ENCODE assay signal across 9 mouse cellular contexts in the genomic region with DNA sequence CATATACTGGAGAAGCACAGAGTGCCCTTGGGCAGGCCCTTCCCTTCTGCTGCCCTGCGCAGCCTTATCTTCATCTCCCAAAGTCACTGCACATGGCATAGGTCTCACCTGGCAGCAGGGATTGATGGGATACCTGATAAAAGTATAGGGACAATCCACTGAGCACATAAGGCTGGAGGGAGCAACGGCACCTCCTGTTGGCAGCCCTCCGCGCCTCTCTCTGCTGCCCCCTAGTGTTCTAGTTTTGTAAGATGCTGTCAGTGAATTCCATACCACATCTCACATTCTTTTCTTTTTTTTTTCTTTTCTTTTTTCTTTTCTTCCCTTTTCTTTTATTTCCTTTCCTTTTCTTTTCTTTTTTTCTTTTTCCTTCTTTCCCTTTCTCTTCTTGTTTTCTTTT.
A peak's percentile ranks its signal among the peaks of the same experiment; 100 is the strongest.
DNase-seq lines count a peak whose midpoint lies in the region; ATAC-seq and TF ChIP-seq lines count a peak whose summit lies in the region.
"Had no signal": no experiment of that assay in that cellular context is flagged by ENCODE, and none has a peak within 500 bp of the region (broad histone marks: within the 10 kb centered on the region; RNA-seq: fewer than 3 reads in every experiment).

No protein-coding gene starts in this region.

- H3K27ac ChIP-seq in limb, embryonic 14.5 days (replicated peaks; ENCODE audit: low read depth, low read length), result no peak overlapping the region
- H3K27ac ChIP-seq: neural tube, embryonic 13.5 days had no signal

- H3K9me3 ChIP-seq in limb, embryonic 14.5 days (ENCODE audit: control insufficient read depth, low read length), result no peaks in the 10 kb centered on the region
- H3K9me3 ChIP-seq: neural tube, embryonic 13.5 days had no signal

- WGBS in limb, embryonic 14.5 days, result 11% methylated on average over 4 of the region's 4 CpGs

- no peak overlapping the region for H3K4me2 ChIP-seq in limb, embryonic 14.5 days (replicated peaks; ENCODE audit: low read depth, low read length, severe bottlenecking)
- H3K4me2 ChIP-seq: neural tube, embryonic 13.5 days had no signal

- no peak for ATAC-seq in limb, embryonic 14.5 days (ENCODE audit: low FRiP score, low read depth)
- ATAC-seq in megakaryocyte, adult 5-6 weeks (ENCODE audit: poor library complexity, severe bottlenecking), result no peak; the same call in 1 of the 2 replicates

- no peak overlapping the region for H3K4me3 ChIP-seq in limb, embryonic 14.5 days (replicated peaks; ENCODE audit: low read length)
- H3K4me3 ChIP-seq: neural tube, embryonic 13.5 days had no signal

- no peaks in the 10 kb centered on the region for H3K36me3 ChIP-seq in limb, embryonic 14.5 days (ENCODE audit: control insufficient read depth, insufficient read depth, low read length)
- H3K36me3 ChIP-seq: neural tube, embryonic 13.5 days had no signal

- TF ChIP-seq POLR2A in limb, embryonic 14.5 days (IDR thresholded peaks at IDR 0.05; ENCODE audit: borderline replicate concordance, extremely low read depth, insufficient read depth, insufficient read length), result no peak

- H3K9ac ChIP-seq in limb, embryonic 14.5 days (ENCODE audit: low read depth, low read length, severe bottlenecking), result no peak overlapping the region
- H3K9ac ChIP-seq: neural tube, embryonic 13.5 days had no signal

- DNase-seq in layer of hippocampus, adult 11-12 months (ENCODE audit: low spot score), result peak; percentile 59
- DNase-seq in layer of hippocampus, adult 9-11 months, result no peak
- peak; percentile 48 for DNase-seq in MN1 (ENCODE audit: low spot score)
- DNase-seq in c-Kit-positive CD71-positive TER-119-negative erythroid progenitor cells, embryonic 14.5 days (ENCODE audit: low read depth), result peak; percentile 4
- DNase-seq in gastrocnemius, postnatal 14 days, result peak; percentile 14
- DNase-seq in limb, embryonic 14.5 days (ENCODE audit: low spot score), result peak; percentile 17
- DNase-seq in right cerebral cortex, adult 18-20 months, result peak; percentile 55

- H3K27me3 ChIP-seq in limb, embryonic 14.5 days (ENCODE audit: control insufficient read depth, insufficient read depth, low read length), result no peaks in the 10 kb centered on the region

- intact Hi-C loops in gastrocnemius, postnatal 14 days (cut with DNase I; ENCODE audit: low total_unique reads), result no loop called here

- H3K4me1 ChIP-seq in limb, embryonic 14.5 days (ENCODE audit: control insufficient read depth, insufficient read depth, low read length), result no peaks in the 10 kb centered on the region
- H3K4me1 ChIP-seq: neural tube, embryonic 13.5 days had no signal
